Mouse (Mus musculus): Measurements from ENCODE around the gene Cers5.
"Not testable (repeated sequence)": the region's sequence is repeated elsewhere in the genome, so short reads cannot be mapped to it uniquely, and the experiment has no call there.

The Cers5 gene

GRCm38 (mm10) chr15:99772881-99772924, at the start of gene Cers5:
Gene Cers5 (minus strand): TSS chr15:99772885.
- DNase-seq (ENCODE audit: extremely low read depth, insufficient read length, low spot score) = not testable (repeated sequence)

GRCm38 (mm10) chr15:99819621-99820279, 47.1 kb upstream of the Cers5 start:
- DNase-seq (ENCODE audit: extremely low read depth, insufficient read length, low spot score) = peak; percentile 64

- no peak for DNase-seq (ENCODE audit: extremely low read depth, insufficient read length, low spot score)
Measured at GRCm38 (mm10) chr15:99819109-99819440, 46.4 kb upstream of the Cers5 start.

DNA sequence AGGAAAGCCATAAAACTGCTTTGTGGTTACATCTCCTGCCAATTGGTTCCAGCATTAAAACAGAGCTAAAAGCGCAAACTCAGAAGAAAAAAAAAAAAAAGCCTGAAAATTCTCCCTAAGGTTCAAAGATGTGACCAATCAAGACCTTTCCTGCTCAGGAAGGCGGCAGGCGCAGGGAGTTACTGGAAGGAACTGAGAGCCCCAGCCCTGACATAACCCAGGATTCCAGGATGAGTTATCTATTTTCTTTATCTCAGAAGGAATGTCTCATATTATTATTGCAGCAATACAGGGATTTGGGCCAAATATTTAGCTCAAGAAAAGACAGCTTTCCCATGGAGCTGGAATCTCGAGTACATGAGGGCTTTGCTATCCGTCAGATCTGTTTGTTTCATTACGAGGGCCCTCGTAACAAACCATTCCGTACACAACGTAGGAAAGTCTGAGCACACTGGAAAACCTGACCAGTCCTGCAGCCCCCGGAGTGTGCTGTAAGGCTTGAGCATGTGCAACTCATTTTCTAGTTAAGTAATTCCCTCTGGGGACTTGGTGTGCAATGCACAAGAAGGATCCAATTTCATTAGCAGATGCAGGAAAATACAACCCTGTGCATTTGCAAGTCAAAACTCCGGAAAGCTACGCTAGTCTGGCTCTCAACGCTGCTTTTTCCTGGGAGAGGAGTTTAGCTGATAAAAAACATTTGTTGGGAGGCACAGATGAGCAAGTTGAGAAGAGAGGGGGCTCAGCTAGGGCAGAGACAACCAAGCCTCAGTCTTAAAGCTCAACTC, 45.8 kb upstream of the Cers5 start:
- DNase-seq (ENCODE audit: extremely low read depth, insufficient read length, low spot score) = peak; percentile 65

- no peak for DNase-seq (ENCODE audit: extremely low read depth, insufficient read length, low spot score)
Measured at GRCm38 (mm10) chr15:99817343-99818235, 44.9 kb upstream of the Cers5 start.

DNA sequence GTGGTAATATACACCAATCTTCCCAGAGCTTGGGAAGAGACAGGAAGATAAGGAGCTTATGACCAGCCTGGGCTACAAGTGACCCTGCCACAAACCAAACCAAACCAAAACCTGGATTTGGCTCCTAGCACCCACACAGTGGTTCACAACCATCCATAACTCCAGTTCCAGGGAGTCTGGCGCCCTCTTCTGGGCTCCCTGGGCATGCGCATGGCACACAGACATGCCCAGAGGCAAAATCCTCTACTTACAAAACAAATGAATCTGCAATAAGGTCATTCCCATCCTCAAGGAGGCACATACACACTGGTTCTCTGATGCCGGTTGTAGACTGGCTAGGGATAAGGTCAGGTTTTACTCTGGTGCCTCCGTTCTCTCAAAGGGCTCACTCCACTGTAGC, 43.3 kb upstream of the Cers5 start:
- DNase-seq (ENCODE audit: extremely low read depth, insufficient read length, low spot score) = no peak

GRCm38 (mm10) chr15:99814554-99815260, 42.0 kb upstream of the Cers5 start:
- peak; percentile 95 for DNase-seq (ENCODE audit: extremely low read depth, insufficient read length, low spot score)

- DNase-seq (ENCODE audit: extremely low read depth, insufficient read length, low spot score) = no peak
Measured at GRCm38 (mm10) chr15:99813639-99814038, 41.0 kb upstream of the Cers5 start.

- no peak for DNase-seq (ENCODE audit: extremely low read depth, insufficient read length, low spot score)
Measured at GRCm38 (mm10) chr15:99812097-99812496, 39.4 kb upstream of the Cers5 start.

DNA sequence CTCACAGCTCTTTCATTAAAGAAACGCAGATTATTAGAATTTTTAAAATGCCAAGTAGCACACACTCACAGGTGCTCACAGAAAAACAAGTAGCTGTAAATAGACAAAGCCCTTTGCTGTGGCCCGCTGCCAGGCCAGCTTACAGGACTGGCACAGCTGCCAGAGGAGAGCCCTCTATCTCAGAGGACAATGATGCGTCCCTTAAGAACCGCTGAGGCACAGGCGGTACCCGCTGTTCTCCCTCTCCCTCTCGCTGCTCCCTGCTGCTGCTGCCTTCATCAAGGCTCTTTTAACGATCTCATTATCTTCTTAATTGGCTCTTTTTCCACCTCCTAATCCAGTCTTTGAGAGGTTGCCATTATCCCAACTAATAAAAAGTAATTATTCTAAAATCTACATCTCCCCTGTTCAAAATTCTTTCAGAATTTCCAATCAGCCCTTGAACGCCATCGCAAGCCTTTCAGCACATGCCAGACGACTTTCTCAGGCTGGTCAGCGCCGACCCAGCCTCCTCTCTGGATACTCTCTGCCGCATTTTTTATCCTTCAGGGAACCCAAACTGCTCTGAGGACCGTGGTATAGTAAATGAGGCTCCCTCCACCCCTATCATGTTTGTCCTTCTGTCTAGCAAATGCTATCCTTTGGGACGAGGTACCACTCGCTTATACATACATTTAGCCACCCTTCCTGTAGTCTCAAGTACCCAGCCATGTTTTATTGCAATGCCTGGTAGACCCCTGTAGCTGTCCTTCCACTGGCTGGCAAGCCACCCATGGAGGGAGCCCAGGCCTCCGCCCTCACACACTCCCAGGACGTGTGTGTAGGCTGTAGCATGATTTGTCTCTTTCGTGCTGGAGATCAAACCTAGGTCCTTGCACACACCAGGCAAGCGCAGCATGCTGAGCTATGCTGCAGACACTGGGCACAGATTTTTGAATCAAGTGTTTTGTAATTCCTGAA, 35.4 kb upstream of the Cers5 start:
- no peak for DNase-seq (ENCODE audit: extremely low read depth, insufficient read length, low spot score)

DNA sequence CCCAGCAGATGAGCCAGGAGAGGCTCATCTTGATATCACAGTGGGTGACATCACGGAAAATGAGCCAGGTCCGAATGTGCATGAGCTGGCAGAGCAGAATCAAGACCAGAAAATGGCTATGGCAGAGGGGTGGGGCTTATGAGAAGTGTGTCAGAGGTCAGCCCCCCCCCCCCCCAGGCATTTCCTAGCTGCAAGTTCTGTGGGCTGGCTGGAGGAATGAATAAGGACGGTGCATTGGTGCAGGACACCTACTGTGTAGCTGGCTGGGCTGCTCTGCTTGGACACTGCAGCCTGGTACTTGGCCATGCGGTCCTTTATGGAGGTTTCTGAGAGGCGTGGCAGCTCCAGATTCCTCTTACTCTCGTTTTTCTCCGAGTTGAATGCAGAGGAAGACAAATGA, 33.5 kb upstream of the Cers5 start:
- no peak for DNase-seq (ENCODE audit: extremely low read depth, insufficient read length, low spot score)

DNA sequence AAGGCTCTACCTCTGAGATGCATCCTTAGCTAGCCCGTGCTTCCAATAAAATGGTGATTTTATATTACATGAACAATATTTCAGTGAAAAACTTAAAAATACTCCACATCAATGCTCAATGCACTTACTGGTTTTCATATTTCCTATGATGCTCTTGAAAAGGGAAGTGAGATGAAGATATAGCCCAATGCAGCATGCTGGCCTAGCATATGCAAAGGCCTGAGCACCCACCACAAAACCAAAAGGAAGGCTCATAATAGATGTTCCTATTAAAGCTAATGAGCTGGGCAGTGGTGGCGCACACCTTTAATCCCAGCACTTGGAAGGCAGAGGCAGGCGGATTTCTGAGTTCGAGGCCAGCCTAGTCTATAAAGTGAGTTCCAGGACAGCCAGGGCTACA, 33.0 kb upstream of the Cers5 start:
- DNase-seq (ENCODE audit: extremely low read depth, insufficient read length, low spot score) = no peak

DNA sequence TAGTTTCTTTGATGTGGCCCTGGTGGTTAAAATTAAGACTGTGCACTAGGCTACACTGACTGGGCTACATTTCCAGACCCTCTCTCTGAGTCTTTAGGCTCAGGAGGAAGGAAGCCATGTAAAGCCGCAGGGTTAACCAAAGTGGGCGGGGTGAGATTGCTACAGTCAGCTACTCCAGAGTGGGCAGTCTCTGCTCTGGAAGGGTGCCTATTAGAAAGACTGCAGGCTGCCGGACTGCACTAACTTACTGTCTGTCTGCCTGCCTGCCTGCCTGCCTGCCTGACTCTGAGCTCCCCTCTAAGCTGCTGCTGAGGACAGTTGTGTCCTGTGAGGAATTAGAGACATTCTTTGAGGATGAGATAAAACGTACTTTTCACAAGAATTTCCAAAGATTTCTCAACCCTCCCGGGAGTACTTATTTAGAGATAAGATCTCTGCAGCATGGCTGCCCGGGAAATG, 30.5 kb upstream of the Cers5 start:
- peak; percentile 70 for DNase-seq (ENCODE audit: extremely low read depth, insufficient read length, low spot score)

GRCm38 (mm10) chr15:99801885-99802572, 29.3 kb upstream of the Cers5 start:
- no peak for DNase-seq (ENCODE audit: extremely low read depth, insufficient read length, low spot score)

DNA sequence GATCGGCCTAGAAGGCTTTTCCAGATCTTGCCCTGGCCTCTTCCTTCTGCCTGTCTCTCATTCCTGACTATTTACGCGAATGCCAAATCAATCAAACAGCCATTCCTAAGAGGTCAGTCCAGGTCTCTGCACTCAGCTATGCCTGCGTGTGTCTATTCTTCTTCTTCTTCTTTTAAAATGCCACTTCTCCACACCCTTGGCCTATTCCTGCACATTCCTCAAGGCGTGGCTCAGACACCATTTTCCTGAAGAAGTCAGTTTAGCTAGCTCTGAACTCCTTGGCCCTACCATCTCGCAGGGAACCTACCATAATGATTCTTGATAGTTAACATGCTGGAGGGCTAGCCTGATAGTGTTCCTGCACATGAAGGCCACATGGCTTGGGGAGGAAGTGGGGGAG, 27.0 kb upstream of the Cers5 start:
- no peak for DNase-seq (ENCODE audit: extremely low read depth, insufficient read length, low spot score)

- DNase-seq (ENCODE audit: extremely low read depth, insufficient read length, low spot score) = no peak
Measured at GRCm38 (mm10) chr15:99797898-99798297, 25.2 kb upstream of the Cers5 start.

DNA sequence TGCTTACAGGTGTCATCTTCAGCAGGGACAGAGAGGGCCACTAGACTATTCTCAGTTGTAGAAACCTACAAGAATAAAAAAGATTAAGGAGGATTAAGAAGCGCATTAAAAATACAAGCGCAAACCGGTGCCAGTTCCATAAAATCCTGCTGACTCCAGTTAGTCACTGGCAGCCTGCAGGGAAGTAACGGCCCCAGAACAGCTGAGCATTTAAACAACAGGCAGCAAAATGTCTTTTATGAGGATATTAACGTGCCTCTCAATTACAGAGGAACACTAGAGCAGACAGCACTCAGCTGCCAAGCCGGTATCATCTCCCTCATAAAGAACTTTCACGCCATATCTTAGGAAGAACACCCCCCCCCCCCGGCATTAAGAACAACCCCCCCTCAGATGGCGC, 24.1 kb upstream of the Cers5 start:
- no peak for DNase-seq (ENCODE audit: extremely low read depth, insufficient read length, low spot score)

DNA sequence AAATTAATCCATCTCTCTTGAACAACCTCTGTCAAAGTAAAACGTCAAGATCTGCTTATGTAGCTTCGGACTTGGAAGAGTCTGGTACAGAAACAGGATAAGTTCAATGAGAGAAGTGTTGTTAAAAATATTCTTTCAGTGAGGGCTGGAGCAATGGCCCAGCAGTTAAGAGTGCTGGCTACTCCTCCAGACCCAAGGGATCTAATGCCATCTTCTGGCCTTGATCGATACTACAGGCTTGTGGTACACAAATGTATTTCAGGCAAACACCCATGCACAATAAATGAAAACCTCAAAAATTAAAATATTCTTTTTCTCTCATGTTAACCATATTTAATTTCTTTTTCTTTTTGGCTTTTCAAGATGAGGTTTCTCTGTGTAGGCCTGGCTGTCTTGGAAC, 23.4 kb upstream of the Cers5 start:
- DNase-seq (ENCODE audit: extremely low read depth, insufficient read length, low spot score) = no peak

DNA sequence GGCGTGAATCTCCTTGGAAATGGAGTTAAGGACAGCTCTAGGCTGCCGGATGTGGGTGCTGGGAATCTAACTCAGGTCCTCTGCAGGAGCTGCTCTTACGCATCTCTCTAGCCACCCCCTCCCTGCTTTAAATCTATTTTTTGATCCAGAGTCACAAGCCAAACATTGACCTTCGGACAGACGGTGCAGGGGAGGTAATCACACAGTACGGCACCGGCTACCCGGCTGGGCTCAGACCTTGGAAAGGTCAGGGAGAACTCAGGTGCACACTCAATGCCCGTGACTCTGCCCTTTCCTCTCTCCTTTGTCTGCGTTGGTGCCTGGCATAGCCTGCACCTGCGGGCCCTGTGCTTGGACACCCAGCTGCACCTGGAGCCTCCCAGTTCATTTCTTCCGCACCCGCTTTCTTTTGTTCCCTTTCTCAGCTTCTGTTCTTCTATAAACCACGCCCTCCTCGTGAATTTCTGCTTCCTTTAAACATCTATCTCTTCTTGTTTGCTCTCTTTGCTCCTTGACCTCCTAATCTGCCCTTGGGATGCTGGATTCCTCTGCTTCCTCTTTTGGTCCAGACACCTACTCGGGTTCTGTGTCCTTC, 19.6 kb upstream of the Cers5 start:
- no peak for DNase-seq (ENCODE audit: extremely low read depth, insufficient read length, low spot score)

Measured in 3134 (cell line).